Mouse (Mus musculus) megakaryocyte, adult 5-6 weeks (primary cell): ENCODE measurements at regions not wholly inside any gene's neighbourhood (a gene's known extent, or its start where the extent isn't known, plus 50 kb on each side); places are given as distances from the start of the nearest gene placed in this dataset.

Experiments used
- ATAC-seq: 2 replicates; pipeline ENCODE4 v1.8.0; 2016; ENCODE audit warnings: mild to moderate bottlenecking, inconsistent platforms; ENCODE audit not compliant: poor library complexity, severe bottlenecking

DNA sequence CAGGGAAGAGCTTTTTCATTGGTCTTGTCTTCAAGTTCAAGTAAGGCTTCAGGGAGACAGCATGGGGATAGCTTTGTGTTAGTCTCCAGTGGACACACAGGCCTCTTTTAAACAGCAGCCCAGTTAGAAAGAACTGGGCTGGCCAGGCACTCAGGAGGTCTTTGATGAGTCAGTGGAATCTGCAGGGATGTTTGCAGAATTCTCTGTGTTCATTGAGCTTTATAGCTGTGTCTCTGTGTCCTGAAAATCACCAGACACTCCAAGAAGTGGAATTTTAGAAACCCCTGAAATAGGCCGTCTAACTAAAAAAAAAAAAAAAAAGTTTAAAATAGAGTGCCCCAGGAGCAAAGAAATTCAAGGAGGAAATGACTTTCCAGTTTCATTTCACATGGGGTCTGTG lies 317.1 kb upstream of the Sash1 start:
- no peak for ATAC-seq

DNA sequence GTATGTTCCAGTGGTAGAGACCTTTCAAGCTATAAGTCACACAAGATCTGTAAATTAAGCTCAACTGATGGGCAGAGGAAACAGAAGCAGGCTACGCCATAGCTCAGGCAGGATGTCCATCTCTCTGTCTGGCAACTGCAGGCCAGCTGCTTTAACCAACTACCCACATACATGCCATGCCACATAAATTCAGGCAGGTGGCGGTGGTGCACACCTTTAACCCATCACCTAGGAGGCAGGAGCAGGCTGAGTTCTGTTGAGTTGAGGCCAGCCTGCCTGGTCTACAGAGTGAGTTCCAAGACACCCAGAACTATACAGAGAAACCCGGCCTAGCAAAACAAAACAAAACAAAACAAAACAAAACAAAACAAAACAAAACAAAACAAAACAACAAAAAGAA lies 289.1 kb upstream of the Sash1 start:
- ATAC-seq = no peak

DNA sequence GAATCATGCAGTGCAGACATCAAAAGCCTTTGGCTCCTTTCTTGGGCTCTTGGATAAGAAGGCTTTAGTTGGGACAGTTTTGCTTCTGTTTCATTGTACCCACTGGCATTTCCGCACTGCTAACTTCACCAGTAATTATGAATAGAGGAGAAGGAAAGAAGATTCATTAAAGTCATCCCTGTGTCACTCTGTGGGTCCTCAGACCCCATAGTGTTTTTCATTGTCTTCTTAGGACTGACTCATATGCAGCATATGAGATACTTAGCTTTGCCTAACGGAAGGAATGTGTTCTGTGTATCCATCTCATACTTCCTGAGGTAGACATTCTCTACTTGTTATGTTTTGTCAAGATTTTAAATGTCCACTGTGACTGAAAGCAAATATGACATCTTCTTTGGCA lies 287.6 kb upstream of the Sash1 start:
- no peak for ATAC-seq

DNA sequence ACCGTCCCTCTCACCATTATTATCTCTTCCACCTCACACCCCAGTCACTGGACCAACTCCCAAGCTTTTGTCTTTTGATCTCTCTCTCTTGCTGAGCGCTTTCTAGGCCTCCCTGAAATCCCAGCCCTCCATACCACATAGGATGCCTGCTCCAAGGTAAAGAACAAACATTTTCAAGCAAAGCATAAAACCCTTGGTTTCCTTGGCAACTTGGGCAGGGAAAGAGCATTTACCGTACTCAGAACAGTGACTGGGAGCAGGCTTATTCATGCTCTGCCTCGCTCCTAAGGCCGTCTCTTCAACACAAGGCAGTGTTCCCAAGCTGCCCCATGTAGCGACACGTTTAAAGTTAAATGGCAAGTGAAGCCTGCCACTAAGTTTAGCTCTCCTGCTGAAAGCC lies 282.9 kb upstream of the Sash1 start:
- ATAC-seq = no peak

DNA sequence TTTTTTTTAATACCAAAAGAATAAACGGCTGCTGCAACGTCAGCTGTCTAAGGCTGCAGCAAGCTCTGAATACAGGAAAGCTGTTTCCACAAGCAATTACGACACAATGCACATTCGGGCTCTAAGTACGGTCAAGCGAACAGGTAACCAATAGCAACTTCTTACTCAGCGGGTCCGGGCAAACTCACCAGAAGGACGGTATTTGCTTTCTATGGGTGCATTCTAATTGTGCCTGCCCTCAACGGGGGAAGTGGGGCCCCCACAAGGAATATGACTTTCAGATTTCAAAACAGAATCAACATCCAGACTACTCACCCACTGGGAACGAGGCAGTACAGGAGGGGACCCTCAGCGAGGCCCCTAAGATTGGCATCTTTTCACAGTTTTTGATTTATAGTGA lies 280.1 kb upstream of the Sash1 start:
- no peak for ATAC-seq

DNA sequence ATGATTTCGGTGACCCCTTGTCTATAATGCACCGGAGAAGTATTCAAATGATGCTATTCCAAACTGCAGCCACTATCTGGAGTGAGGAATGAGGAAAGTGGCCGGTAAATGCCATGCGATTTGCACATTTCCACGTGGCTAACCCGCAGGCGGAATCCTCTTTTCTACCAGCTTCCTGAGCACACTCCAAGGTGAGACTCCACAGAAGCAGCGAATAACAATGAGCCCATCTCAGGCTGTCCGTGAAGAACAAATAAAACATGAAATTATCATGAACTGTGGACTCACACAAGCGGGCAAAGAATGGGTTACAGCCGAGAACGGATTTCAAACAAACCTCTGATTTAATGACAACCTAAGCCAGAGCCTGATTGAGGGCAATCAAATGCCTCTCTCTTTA lies 279.7 kb upstream of the Sash1 start:
- no peak for ATAC-seq

DNA sequence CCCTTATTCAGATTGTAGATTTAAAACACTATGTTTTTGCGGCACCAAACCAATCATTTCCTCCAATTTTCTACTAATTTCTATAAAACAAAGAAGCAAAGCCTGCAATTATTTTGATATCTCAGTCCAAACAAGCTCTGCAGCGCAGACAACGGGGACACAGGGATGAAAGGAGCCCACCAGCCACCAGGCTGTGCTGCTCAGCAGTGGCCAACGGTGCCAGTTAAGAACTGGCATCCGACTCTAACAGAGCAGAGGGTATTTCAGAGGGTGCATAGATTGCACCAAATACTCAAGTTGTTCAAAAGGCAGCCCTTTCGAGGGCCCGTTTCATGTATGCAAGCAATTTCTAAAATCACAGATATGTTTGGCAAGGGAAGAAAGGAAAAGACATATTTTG lies 278.5 kb upstream of the Sash1 start:
- ATAC-seq = no peak

DNA sequence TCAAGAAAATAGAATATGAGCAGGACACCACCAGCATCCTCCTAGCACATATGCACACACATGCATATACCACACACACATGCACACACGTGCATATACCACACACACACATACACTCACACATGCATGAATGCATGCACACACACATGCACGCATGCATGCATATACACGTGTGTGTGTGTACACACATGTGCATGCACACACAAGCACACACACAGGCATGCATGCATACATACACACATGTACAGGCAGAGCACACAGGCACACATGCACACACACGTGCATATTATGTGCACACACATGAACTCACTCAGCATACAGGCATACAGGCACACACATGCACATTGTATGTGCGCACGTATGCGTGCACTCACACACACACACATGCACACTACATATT lies 275.7 kb upstream of the Sash1 start:
- ATAC-seq = no peak

DNA sequence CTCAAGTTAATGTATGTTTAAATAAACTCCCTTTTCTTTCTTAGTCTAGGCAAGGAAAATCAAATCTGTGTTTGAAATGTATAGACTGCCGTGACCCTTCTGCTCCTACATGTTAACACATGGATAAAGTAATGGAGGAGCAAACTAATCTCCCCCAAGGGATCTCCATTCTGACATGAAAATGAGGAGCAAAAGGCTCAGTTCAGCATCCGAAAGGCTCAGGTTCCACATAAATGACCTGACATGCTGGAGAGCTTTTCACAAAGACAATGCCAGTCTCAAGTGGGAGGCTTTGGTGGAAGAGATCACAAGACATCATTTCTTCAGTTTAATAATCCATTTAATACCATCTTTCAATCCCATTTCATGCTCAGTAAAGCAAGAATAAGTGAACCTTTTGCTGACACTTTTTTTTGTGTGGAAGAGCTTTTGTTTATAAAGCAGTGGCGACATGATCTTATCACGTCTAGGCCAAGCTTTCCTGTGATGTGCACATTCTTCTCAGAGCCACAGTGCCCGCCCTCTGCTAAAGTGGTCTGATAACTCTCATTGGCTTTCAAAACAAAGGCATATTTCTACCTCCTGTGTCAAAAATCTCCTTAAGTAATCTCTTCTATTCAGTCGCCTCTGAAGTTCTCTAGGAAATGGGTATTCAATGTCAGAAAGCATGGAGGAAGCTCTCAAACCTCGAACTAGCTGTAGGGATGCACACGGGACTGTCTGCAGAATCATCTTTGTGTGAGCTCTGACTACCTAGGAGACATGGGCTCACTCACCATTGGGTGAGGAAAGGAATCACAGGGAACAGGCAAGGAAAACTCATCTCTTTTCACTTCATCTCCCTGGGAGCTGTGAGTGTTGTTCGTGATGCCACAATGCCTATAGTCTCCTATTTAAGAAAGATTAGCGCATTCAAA lies 271.7 kb upstream of the Sash1 start:
- ATAC-seq = no peak

DNA sequence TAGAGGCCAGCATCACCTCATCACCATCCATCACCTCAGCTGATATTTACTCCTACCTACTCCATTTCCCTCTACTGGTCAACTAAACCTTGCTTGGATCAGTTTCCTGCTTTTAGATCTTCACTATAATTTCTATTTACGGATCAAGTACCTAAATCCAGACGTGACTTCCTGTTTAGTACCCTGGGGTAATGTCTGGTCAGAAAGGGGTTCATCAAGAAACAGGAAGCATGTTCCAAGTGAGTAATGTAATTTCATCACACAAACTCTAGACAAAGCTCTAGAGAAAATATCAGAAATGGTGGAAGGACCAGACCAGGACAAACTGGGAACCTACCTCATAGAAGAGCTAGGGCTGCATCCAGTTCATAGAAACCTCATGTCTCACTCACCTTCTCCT lies 250.2 kb upstream of the Sash1 start:
- ATAC-seq = peak; percentile 69

DNA sequence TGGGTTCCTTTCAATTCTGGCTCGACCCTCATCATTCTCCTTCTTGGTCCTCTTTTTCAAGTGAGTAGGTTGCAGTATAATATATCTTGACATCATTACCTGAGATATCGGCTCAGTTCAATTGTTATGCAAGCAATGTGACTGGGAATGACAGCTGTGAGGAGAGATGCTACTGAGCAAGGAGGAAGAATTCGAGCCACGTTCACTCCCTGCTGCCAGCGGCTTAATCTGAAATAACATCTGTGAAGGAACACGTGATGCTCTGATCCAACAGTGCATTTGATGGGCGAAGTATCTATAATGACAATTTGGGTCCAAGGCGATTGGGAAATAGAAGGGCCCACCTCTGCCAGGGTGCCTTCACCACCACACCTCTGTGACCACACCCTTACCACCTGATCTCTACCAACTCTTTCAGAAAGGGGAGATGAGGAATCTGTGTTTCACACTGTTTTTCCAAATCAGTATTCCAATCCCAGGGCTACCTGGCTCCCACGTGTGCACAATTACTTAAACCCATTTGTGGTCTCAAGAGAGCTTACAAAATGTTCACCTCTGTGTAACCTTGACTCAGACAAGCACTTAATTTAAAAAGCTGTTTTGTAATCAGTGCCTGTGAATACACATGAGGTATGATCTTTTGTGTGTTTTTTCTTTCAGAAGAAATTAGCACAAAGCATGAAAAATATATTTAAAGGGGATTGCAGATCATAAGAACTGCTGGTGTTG lies 248.6 kb upstream of the Sash1 start:
- no peak for ATAC-seq

DNA sequence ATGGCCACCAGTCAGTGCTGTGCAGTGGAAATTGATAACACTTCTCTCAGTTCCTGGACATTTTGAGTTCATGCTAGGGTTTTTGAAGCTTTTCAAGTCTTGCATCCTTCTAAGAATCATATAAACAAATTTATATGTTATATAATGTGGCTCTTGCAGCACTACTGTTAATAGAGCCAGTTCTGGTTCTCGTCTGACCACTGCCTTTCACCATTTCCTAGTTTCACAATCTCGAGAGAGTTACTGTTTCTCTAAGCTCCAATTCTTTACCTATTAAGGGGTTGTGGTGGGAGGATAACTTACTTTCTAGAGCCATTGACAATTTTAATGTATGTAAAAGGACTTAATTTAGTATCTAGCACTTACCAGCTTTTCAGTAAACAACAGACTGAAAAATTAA lies 244.2 kb upstream of the Sash1 start:
- ATAC-seq = peak; percentile 51; the same call in 1 of the 2 replicates

DNA sequence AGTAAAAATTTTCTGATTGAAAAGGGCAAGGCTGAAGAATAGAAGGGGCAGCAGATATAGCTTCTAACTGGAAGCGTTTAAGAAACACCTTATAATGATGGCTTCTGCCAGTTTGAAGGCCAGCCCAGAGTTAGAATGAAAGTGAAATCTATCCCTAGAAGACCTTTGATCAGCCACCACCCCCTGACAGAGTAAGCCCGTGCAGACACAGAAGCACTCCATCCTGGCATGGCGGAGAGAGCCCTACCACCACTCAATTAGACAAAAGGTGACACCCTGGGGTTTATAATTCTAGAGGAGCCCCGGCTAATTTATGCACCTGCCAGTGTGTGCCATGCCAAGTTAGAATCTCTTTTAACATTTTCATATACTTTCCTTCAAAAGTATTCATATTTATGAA lies 233.4 kb upstream of the Sash1 start:
- ATAC-seq = no peak

DNA sequence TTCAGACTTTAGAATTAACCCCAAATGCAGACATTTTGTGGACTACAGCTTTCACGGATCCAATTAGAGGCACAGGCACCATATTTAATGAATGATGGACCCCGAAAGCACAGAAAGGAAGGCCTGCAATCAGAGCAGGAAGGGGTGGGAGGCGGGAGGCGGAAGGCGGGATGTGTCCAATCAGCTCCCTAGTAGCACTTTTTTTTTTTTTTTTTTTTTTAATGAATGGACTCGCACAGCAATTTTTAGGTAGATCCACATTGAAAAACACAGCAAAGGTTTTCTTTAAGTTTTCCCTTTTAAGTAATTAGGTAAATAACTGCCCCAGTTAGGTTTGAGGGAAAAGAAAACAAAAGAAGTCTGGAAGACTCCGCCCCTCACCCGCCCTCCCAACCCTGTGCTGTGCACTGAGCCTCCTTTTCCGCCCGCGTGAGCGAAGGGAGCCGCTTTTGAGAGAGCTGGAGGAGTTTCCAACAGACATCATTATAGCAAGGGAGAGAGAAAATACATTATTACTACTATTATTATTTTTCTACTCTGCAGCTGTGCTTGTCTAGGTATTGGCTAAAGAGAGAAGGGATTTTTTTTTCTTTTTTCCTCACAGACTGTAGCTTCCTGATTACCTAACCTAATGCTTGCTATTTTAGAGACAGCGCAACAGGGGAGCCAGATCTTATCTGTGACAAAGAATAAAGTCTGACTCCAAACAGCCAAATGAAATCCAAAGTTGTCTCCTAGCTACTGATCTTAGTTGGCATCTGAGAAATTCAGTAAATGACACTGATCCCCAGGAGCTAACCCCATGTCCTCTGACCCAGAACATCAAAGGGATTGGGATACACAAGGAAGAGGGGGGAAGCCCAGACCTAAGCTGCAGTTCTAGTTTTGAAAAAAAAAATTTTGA lies 232.0 kb upstream of the Sash1 start:
- ATAC-seq = no peak

DNA sequence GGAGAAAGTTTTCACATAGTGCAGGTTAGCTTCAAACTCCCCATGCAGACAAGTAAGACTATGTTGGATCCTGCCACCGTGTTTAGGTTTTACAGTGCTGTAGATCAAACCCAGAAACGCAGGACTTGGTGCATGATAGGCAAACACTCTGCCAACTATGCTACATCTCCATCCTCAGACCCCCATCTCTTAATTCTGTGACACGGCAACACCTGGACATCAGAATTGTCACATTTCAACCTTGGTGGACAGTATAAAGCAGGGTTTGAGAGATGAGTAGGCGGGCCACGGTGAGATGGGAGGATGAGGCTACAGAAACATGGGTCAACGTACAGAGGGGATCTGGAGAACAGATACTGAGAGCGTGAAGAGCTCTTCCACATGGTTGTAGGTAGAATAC lies 231.3 kb upstream of the Sash1 start:
- ATAC-seq = no peak

DNA sequence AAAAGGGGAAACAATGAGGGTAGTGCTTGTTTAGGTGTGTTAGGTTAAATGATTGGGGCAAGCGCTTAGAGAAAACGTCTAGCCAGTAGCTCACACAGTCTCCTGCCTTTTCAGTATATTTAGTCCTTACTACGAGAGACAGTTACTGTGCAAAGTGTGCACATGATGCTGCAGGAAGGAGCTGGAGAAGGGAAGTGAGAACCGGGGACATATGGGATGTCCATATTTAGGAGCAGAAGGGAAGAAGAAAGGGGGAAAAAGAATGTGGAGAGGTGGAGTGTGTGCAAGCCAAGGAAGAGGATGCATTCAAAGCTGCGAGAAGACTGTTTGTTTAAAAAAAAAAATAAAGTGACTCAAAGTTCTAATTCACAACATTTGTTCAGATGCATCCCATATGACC lies 227.8 kb upstream of the Sash1 start:
- ATAC-seq = no peak

DNA sequence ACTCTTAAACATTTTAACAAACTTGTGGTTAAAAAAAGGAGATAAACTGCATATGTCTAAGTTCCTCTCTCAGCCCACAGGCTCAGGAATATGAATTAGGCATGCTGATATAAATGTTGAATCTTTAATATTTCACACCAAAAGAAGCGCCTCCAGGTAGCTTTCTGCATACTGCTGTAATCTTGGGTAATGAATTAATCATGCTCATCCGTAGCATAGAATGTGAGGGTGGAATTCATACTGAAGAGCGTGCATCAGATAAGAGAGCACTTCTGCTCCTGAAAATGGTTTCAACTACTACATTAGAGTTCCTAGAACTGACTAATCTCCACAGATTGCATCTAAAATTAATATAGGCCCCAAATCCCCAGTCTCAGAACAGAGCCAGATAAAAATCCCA lies 225.2 kb upstream of the Sash1 start:
- no peak for ATAC-seq

DNA sequence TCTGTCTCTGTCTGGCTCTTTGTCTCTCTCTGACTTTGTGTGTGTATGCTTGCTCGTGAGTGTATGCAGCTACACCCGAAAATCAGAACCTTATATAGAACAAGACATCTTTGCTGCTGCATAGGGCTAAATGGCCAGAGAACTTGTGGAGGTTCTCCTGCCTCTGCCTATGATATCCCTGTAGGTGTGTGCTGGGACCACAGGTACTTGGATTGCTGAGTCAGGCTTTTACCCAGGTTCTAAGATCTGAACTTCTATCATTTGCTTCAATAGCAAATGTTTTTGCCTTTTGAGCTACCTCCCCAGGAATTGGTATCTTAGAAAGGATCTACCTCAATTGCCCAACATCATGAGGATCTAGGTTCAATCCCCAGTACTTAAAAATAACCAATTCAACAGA lies 210.3 kb upstream of the Sash1 start:
- no peak for ATAC-seq

DNA sequence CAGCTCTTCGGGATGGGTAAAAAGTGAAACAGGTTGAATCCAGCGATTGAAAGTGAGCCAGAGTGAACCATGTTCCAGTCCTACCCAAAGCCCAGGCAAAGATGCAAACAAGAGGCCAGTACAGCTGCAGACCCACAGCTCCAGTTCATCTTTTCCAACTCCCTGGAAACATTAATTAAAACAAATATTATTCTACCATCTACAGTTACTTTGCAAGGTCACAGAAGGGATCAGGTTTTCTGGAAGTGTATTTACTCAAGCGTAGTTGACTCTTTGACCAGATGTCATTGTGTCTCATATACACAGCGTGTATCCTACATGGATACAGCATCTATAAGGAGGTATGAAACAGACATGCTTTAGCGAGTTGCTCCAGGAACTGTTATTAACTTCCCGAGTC lies 209.3 kb upstream of the Sash1 start:
- ATAC-seq = no peak

DNA sequence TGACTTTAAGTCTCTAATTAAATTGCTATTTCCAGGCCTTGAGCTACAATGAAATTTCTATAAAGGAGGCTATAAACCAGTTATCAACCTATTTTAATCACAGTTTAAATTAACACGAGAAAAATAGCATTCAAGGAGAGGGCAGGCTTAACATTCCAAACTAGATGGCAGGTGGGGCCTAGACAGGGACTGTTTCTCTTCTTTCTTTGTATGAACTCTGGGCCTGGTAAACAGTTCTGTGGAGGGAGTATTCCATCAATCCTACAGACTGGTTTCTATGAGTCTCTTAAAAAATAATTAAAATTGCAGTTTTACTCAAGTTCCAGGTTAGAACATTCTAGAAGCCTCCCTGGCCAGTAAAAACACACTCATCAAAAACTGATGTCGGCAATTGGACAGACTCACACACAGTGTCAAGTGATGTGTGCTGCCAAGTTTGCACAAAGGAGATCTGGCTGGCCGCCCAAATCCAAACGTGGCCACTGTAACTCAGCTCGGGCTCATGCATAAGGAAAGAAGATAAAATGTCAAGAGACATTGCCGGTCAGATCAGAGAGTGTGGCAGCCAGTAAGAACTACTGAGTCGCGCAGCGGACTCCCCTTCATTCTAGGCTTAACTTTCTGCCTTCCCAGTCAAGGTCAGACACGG lies 206.5 kb upstream of the Sash1 start:
- no peak for ATAC-seq

DNA sequence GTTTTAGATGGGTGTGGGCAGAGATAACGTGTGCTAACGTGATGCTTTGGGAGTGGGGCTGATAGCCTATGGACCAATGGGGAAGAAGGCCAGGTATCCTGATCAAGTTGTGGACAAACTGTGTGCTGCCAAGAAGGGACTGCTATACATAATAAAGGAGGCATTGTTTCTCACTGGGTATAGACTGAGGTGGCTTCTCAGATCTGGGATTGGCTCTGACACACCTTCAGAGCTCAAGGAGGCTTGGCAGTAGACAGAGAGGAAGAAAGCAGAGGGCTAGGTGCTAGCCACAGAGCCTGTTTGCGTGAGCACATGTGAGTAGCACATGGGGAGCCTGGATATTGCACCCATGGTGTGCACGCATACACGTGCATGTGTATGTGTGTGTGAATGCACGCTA lies 205.1 kb upstream of the Sash1 start:
- ATAC-seq = no peak
